Mouse (Mus musculus) CH12.LX (cell line): Measurements from ENCODE around the gene Upf3b.
"Not testable (repeated sequence)": the region's sequence is repeated elsewhere in the genome, so short reads cannot be mapped to it uniquely, and the experiment has no call there.

ENCODE experiments used
- CTCF ChIP-seq, 2 experiments: IDR thresholded peaks in 1 of 2; conservative IDR thresholded peaks in 1 of 2; 2 replicates each; pipeline ENCODE4 v1.5.1; 2011 to 2012; ENCODE audit warnings: low read depth in 2 of 2, low read length in 2 of 2, improper control_type of control experiment in 1 of 2, inconsistent platforms in 1 of 2, mild to moderate bottlenecking in 1 of 2, moderate library complexity in 1 of 2
- EP300 ChIP-seq: IDR thresholded peaks from 2 replicates; pipeline ENCODE4 v1.6.1; 2011; ENCODE audit warnings: low read length, improper control_type of control experiment
- NELFE ChIP-seq: IDR thresholded peaks from 2 replicates; pipeline ENCODE4 v1.6.1; 2011; ENCODE audit warnings: low read depth, low read length, improper control_type of control experiment
- POLR2A ChIP-seq: IDR thresholded peaks from 2 replicates; pipeline ENCODE4 v1.6.1; 2011; ENCODE audit warnings: low read depth, mild to moderate bottlenecking, improper control_type of control experiment, low read length

DNA sequence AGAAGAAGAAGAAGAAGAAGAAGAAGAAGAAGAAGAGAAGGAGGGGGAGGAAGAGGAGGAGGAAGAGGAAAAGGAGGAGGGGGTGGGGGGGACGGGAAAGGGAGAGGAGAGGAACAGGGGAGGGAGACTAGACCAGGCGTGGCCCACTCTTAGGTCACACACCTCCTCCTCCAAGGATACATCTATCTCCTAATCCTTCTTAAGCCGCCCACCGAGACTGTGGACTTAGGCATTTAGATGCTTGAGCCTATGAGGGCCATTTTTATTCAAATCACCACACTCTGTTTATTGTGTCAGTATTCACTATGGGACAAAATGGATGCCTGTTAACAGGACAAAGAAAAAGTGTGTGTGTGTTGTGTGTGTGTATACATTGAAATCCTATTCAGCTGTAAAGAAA, 34.4 kb upstream of the Upf3b start:
- TF ChIP-seq CTCF (conservative IDR thresholded peaks at IDR 0.05 in 1 of 2, IDR thresholded peaks at IDR 0.05 in 1 of 2; ENCODE audit: low read depth in 2 of 2, low read length in 2 of 2); POLR2A; EP300; NELFE: not testable (repeated sequence)
